Mouse (Mus musculus) kidney, adult 2 months (tissue): ENCODE data around the gene Aebp2. TPM values are rescaled to one million over a fixed set of nuclear protein-coding genes. Genes with fewer than 3 reads are reported as not detected.

ENCODE experiments used
- DNase-seq: peaks from one replicate; pipeline ENCODE4 v3.0.0; 2021
- H3K27ac ChIP-seq: fragments of 200-500 bp; 2 replicates; pipeline ENCODE4 v1.5.1; 2012; ENCODE audit warnings: low read depth, low read length, control low read depth, inconsistent platforms; ENCODE audit not compliant: insufficient read depth
- H3K27me3 ChIP-seq: fragments of 200-500 bp; replicated peaks from 2 replicates; pipeline ENCODE4 v1.6.1; 2012; ENCODE audit warnings: mild to moderate bottlenecking, moderate library complexity, low read length, inconsistent platforms; ENCODE audit not compliant: control insufficient read depth, insufficient read depth
- H3K36me3 ChIP-seq: fragments of 200-500 bp; 2 replicates; pipeline ENCODE4 v1.6.1; 2012; ENCODE audit warnings: mild to moderate bottlenecking, moderate library complexity, low read length, inconsistent platforms; ENCODE audit not compliant: control insufficient read depth, insufficient read depth
- H3K4me1 ChIP-seq: fragments of 200-500 bp; 2 replicates; pipeline ENCODE4 v1.6.1; 2011; ENCODE audit warnings: low read length; ENCODE audit not compliant: control insufficient read depth, insufficient read depth
- H3K4me3 ChIP-seq: fragments of 200-500 bp; 2 replicates; pipeline ENCODE4 v1.5.1; 2011; ENCODE audit warnings: mild to moderate bottlenecking, low read depth, low read length, control low read depth; ENCODE audit not compliant: insufficient read depth
- CTCF ChIP-seq: fragments of 200-500 bp; conservative IDR thresholded peaks from 2 replicates; pipeline ENCODE4 v1.5.1; 2011; ENCODE audit warnings: low read depth, mild to moderate bottlenecking, control low read depth, low read length, moderate library complexity, mixed read lengths; ENCODE audit not compliant: insufficient read depth, insufficient read length
- POLR2A ChIP-seq: fragments of 200-500 bp; IDR thresholded peaks from one replicate; pipeline ENCODE4 v1.6.1; 2011; ENCODE audit warnings: low read depth, low read length, control low read depth
- WGBS: fragments of 180-500 bp; shearing (Covaris S2); methylation state at CpG from one replicate; pipeline ENCODE4 v1.1.7; 2018; 5-methylcytosine and 5-hydroxymethylcytosine counted together
- polyA plus RNA-seq: library from polyadenylated mRNA; depleted of rRNA; stranded (reverse); fragments of >200 nt; gene quantifications from 2 replicates; pipeline ENCODE4 v1.2.3, GENCODE M21; 2012

The Aebp2 gene
- polyA plus RNA-seq, 1 experiment: 23.9 TPM

GRCm38 (mm10) chr6:140664611-140665010, 42.1 kb downstream of the Aebp2 start:
- Histone ChIP-seq H3K4me1 (peaks cover 3% of the 10 kb centered on the region; the same call in 1 of the 2 replicates), H3K4me3 (no peak overlapping the region), H3K27ac (no peak overlapping the region), H3K36me3 (no peaks in the 10 kb centered on the region), H3K27me3 (no peaks in the 10 kb centered on the region)
- DNase-seq: no peak
- TF ChIP-seq CTCF: no peak
- no peak for TF ChIP-seq POLR2A
- 90% methylated on average over 5 of the region's 5 CpGs for WGBS

DNA sequence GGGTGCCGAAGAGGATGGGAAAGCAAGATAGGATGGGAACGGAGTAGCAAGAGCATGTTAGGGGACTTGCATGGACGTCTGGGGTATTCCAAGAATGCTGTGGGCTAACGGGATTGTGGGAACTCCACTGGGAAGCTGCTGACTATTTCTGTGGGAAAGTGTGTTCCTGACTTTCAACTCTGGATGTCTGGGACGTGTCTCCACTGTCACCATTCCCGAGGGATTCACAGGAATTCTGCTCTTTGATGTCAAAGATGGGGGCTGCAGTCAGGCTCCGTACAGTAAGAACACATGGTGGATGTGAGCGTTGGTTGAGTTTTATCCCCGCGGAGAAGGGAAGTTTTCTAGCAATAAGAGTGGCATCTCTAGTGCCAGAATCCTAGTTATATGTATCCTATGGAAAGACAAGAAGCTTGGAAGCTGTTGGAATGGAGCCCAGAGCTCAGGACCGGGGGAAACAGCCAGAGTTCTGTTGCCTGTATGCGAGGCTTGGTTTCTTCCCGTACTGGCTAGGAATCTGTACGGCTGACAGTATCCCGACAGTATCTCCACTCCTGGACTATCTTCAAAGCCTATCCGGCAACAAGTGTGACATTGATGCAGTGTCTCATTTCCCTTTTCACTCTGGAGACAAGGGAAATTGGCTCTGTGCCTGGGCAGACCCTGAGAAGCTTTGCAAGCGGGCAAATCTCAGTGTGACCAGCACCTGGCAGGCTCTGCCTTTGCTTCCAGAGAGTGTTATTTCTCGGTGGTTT, 44.2 kb downstream of the Aebp2 start:
- H3K4me3 ChIP-seq: no peak overlapping the region
- TF ChIP-seq POLR2A (no peak), CTCF (no peak)
- no peaks in the 10 kb centered on the region for H3K27me3 ChIP-seq
- H3K36me3 ChIP-seq: no peaks in the 10 kb centered on the region
- no peaks in the 10 kb centered on the region for H3K4me1 ChIP-seq
- H3K27ac ChIP-seq: no peak overlapping the region
- WGBS: 37% methylated on average over 18 of the region's 18 CpGs
- DNase-seq: peak; percentile 74

DNA sequence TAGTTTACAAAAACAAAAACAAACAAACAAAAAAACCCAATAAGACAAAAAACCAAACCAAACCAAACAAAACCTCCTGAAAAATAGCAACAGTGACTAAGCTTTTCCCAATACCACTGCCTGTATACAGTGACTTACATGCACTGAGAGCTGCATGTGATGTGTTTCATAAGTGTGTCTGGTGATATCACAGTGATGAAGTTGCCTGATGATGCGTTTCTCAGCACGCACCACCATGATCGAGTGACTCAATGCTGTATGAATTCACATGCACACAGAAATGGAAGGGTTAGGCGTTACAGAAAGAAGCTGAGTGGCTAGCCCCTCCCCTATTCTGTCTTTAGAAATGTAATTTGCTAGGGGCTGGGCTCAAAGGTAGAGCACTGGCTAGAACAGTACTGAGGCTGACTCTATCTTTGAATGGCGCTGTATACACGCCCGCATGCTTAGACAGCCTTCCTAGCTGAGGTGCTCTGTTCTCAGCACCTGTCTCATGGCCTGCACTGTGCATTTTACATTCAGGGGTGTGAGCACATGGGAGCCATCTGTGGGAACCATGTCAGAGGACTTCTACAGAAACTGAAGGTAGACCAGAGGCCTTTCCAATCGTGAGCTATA, 44.9 kb downstream of the Aebp2 start:
- Histone ChIP-seq H3K36me3 (no peaks in the 10 kb centered on the region), H3K27me3 (no peaks in the 10 kb centered on the region), H3K4me3 (no peak overlapping the region), H3K27ac (no peak overlapping the region), H3K4me1 (no peaks in the 10 kb centered on the region)
- 90% methylated on average over 8 of the region's 8 CpGs for WGBS
- DNase-seq: no peak
- no peak for TF ChIP-seq POLR2A
- no peak for TF ChIP-seq CTCF

DNA sequence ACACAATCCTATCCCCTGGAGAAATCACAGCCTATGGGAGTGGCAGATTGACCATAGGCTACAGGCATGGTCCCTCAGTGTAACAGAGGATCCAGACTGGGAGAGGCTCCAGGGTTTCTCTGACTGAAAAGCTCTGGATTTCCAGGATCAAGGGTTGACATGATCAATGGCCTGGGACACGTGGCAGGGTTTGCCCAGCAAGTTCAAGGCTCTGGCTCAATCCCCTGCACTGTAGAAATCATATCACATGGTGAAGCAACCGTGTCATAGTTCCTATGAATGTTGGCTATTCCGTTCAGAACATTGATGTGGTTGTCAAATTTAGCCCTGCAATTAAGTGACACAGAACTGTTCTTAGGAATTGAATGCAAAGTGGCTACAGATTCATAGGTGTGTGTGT, 52.0 kb downstream of the Aebp2 start:
- 70% methylated on average over 3 of the region's 3 CpGs for WGBS
- no peak overlapping the region for H3K4me3 ChIP-seq
- DNase-seq: no peak
- 0 out of 2 replicates have a peak, but pooled peaks cover 4% of the 10 kb centered on the region for H3K4me1 ChIP-seq
- H3K36me3 ChIP-seq: no peaks in the 10 kb centered on the region
- no peak overlapping the region for H3K27ac ChIP-seq
- no peaks in the 10 kb centered on the region for H3K27me3 ChIP-seq
- no peak for TF ChIP-seq POLR2A
- no peak for TF ChIP-seq CTCF

DNA sequence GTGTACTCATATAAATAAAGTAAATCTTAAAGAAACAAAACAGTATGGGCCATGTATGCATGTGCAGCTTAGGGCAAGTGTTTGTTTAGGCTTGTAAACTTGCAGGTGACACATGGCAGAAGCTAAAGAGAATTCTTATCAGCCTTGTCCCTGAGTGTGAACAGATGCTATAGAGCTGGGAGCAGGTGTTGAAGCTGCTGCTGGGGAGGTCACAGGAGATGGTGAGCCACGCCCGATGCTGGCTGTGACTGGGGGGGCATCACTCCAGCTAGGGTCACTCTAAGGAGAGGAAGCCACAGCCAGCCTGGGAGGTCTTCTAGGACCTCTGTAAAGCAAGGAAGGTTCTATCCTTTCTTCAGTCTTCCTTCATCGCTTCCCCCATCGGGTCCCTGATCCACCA, 53.6 kb downstream of the Aebp2 start:
- H3K4me3 ChIP-seq: no peak overlapping the region
- H3K36me3 ChIP-seq: no peaks in the 10 kb centered on the region
- TF ChIP-seq POLR2A: no peak
- no peak for TF ChIP-seq CTCF
- no peak overlapping the region for H3K27ac ChIP-seq
- H3K27me3 ChIP-seq: no peaks in the 10 kb centered on the region
- 0 out of 2 replicates have a peak, but pooled peaks cover 4% of the 10 kb centered on the region for H3K4me1 ChIP-seq
- DNase-seq: no peak
- WGBS: 99% methylated on average over 4 of the region's 4 CpGs

DNA sequence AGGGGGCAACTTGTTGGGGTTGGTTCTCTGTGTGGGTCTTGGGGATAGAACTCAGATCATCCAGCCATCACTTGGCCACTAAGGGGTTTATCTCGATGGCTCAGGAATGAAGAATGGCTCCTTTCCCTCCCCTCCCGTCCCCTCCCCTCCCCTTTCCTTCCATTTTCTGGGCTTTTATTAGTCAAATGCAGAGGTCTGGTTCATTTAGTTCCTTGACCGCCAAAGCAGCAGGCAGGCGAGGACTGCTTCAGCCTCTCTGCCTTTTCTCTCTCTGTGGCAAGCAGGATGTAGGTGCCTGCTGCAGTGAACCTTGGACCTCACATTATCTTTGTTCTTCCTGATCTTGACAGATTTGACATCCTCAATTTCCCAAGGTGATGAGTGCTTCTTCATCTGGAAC, 54.6 kb downstream of the Aebp2 start:
- Histone ChIP-seq H3K27me3 (no peaks in the 10 kb centered on the region), H3K4me1 (0 out of 2 replicates have a peak, but pooled peaks cover 4% of the 10 kb centered on the region), H3K36me3 (no peaks in the 10 kb centered on the region), H3K27ac (no peak overlapping the region), H3K4me3 (no peak overlapping the region)
- no peak for TF ChIP-seq CTCF
- no peak for TF ChIP-seq POLR2A
- DNase-seq: no peak
- 38% methylated on average over 4 of the region's 4 CpGs for WGBS

GRCm38 (mm10) chr6:140677960-140678359, 55.5 kb downstream of the Aebp2 start:
- Histone ChIP-seq H3K4me1 (0 out of 2 replicates have a peak, but pooled peaks cover 4% of the 10 kb centered on the region), H3K4me3 (no peak overlapping the region), H3K27ac (no peak overlapping the region), H3K27me3 (no peaks in the 10 kb centered on the region), H3K36me3 (no peaks in the 10 kb centered on the region)
- TF ChIP-seq CTCF (no peak), POLR2A (no peak)
- WGBS: 21% methylated on average over 9 of the region's 9 CpGs
- DNase-seq: peak; percentile 78
